Mouse (Mus musculus) central nervous system, embryonic 11.5 days (tissue): ENCODE data around the gene Oas1c. TPM values are rescaled to one million over a fixed set of nuclear protein-coding genes. Genes with fewer than 3 reads are reported as not detected.

ENCODE experiments used
- polyA plus RNA-seq: library from polyadenylated mRNA; depleted of rRNA; stranded (reverse); fragments of >200 nt; gene quantifications from 2 replicates; pipeline ENCODE4 v1.2.3, GENCODE M21; 2012; rRNA removed

Gene Oas1c
- polyA plus RNA-seq = 0.47 and 0.71 TPM in 2 replicates

GRCm38 (mm10) chr5:120811951-120812819, at the start of gene Oas1c:
TSS of gene Oas1c (minus strand) at chr5:120812514.

GRCm38 (mm10) chr5:120861121-120861520, 48.8 kb upstream of the Oas1c start, which contains the start of gene Oas1h:
TSS of gene Oas1h (plus strand) at chr5:120861421.

GRCm38 (mm10) chr5:120847067-120847466, 34.8 kb upstream of the Oas1c start, which contains the start of gene Oas1f:
TSS of gene Oas1f (plus strand) at chr5:120847367.

GRCm38 (mm10) chr5:120795480-120796034, 16.8 kb downstream of the Oas1c start, which contains the start of gene Oas1e:
TSS of gene Oas1e (minus strand) at chr5:120795530.

GRCm38 (mm10) chr5:120777478-120777877, 34.8 kb downstream of the Oas1c start, which contains the start of gene Oas3:
TSS of gene Oas3 (minus strand) at chr5:120777661.

Other genes starting within 250 kb of the Oas1c start
- gene Tpcn1, start 223.8 kb downstream of the Oas1c start, polyA plus RNA-seq = 14.3 and 26.2 TPM in 2 replicates
- 1.7 and 3.7 TPM in 2 replicates for gene Iqcd, start 223.5 kb downstream of the Oas1c start, polyA plus RNA-seq
- 22.7 and 23.9 TPM in 2 replicates for gene Rita1, start 199.9 kb downstream of the Oas1c start, polyA plus RNA-seq
- gene Ddx54, start 199.8 kb downstream of the Oas1c start, polyA plus RNA-seq = 38.4 and 40.1 TPM in 2 replicates
- 0.09 and 0.11 TPM in 2 replicates for gene Cfap73, start 178.3 kb downstream of the Oas1c start, polyA plus RNA-seq
- gene Rasal1, start 163.7 kb downstream of the Oas1c start, polyA plus RNA-seq = 0.14 and 0.24 TPM in 2 replicates
- gene Dtx1, start 100.6 kb downstream of the Oas1c start, polyA plus RNA-seq = 9.1 and 13.1 TPM in 2 replicates
- 0.36 and 0.40 TPM in 2 replicates for gene Oas2, start 62.7 kb downstream of the Oas1c start, polyA plus RNA-seq
- 0.14 and 0.19 TPM in 2 replicates for gene Oas3, start 34.9 kb downstream of the Oas1c start, polyA plus RNA-seq
- gene Oas1e, start 17.0 kb downstream of the Oas1c start, polyA plus RNA-seq = 0.04 and 0.09 TPM in 2 replicates
- not detected in 2 replicates for gene Oas1f, start 34.9 kb upstream of the Oas1c start, polyA plus RNA-seq
- not detected in 2 replicates for gene Oas1h, start 48.9 kb upstream of the Oas1c start, polyA plus RNA-seq
- 0.12 and 0.19 TPM in 2 replicates for gene Oas1g, start 75.1 kb upstream of the Oas1c start, polyA plus RNA-seq
- gene Oas1a, start 95.0 kb upstream of the Oas1c start, polyA plus RNA-seq = 0.41 and 0.57 TPM in 2 replicates
- not detected in 2 replicates for gene Oas1d, start 102.0 kb upstream of the Oas1c start, polyA plus RNA-seq
- 1.4 and 1.8 TPM in 2 replicates for gene Rph3a, start 197.6 kb upstream of the Oas1c start, polyA plus RNA-seq